Mouse (Mus musculus): ENCODE results near the gene Nfe2l2.

GRCm38 (mm10) chr2:75653150-75653549 lies 51.3 kb downstream of the Nfe2l2 start:
- TF ChIP-seq POLR2A (IDR thresholded peaks at IDR 0.05; ENCODE audit: insufficient read depth, low read depth, low read length), result no peak
- TF ChIP-seq CTCF (IDR thresholded peaks at IDR 0.05; ENCODE audit: insufficient read depth, low read depth, low read length), result no peak
